Mouse (Mus musculus) small intestine, adult 2 months (tissue): Measurements from ENCODE around the gene Cox4i1.

Source experiments
- CTCF ChIP-seq: fragments of 200-500 bp; IDR thresholded peaks from 2 replicates; pipeline ENCODE4 v1.5.1; 2012; ENCODE audit warnings: low read depth, mild to moderate bottlenecking, control low read depth, inconsistent platforms, low read length, moderate library complexity, mixed read lengths; ENCODE audit not compliant: insufficient replicate concordance, insufficient read length; ENCODE audit errors: extremely low read depth
- POLR2A ChIP-seq: fragments of 200-500 bp; IDR thresholded peaks from 2 replicates; pipeline ENCODE4 v1.6.1; 2012; ENCODE audit warnings: low read depth, mild to moderate bottlenecking, control low read depth, inconsistent platforms, low read length, moderate library complexity

GRCm38 (mm10) chr8:120719586-120720236 is 51.7 kb downstream of the Cox4i1 start:
- TF ChIP-seq CTCF (no peak), POLR2A (no peak)
